Mouse (Mus musculus) liver, postnatal 0 days (tissue): ENCODE data around the gene Gm20388.

Experiments
- CTCF ChIP-seq: sonication (generic); IDR thresholded peaks from 2 replicates; pipeline ENCODE4 v1.5.1; 2016; ENCODE audit warnings: antibody characterized with exemption, low read depth
- EP300 ChIP-seq: IDR thresholded peaks from 2 replicates; pipeline ENCODE4 v1.6.1; 2016; ENCODE audit warnings: antibody characterized with exemption, low read depth, mild to moderate bottlenecking

DNA sequence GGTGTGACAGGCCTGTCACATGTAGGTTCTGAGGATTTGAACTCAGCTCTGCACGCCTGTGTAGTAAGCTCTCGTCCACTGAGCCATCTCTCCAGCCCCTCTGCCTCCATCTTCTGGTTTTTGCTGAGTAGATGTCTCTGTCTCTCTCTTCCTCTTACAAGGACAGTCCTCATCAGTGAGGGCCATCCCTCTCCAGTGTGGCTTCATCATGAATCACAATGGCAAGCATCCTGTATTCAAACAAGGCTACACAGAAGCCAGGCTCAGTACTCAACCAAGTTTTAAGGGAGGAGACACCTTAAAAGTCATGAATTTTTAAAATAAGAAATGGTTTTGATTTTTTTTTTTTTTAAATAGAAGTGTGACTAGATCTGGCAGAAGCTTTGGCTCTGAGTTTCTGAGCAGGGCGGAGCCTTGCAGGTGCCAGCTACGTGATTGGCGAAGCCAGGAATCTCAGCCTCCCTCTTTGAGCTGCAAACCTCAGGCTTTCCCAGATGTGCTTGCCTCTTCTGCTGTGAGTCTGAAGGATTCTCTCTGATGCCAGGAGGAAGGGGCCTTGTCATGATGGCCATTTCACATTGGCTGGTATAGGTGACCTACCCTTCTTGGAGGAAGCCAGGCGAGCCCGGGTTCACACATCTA is 2206.2 kb downstream of the Gm20388 start:
- no peak for TF ChIP-seq CTCF
- TF ChIP-seq EP300 = no peak
